Mouse (Mus musculus) small intestine, adult 2 months (tissue): ENCODE measurements around the gene Hpn. TPM values are rescaled to one million over a fixed set of nuclear protein-coding genes. Genes with fewer than 3 reads are reported as not detected.

Source experiments
- H3K27ac ChIP-seq: fragments of 200-500 bp; 2 replicates; pipeline ENCODE4 v1.5.1; 2012; ENCODE audit warnings: low read depth, low read length, control low read depth, inconsistent platforms; ENCODE audit not compliant: insufficient read depth
- H3K27me3 ChIP-seq: fragments of 200-500 bp; 2 replicates; pipeline ENCODE4 v1.6.1; 2012; ENCODE audit warnings: mild to moderate bottlenecking, moderate library complexity, low read length, inconsistent platforms; ENCODE audit not compliant: control insufficient read depth, insufficient read depth
- H3K36me3 ChIP-seq: fragments of 200-500 bp; 2 replicates; pipeline ENCODE4 v1.6.1; 2012; ENCODE audit warnings: mild to moderate bottlenecking, low read length, control low read depth, inconsistent platforms; ENCODE audit not compliant: control insufficient read depth, insufficient read depth
- H3K4me1 ChIP-seq: fragments of 200-500 bp; 2 replicates; pipeline ENCODE4 v1.6.1; 2012; ENCODE audit warnings: low read length, inconsistent platforms, mixed read lengths; ENCODE audit not compliant: control insufficient read depth, insufficient read depth, insufficient read length
- H3K4me3 ChIP-seq: fragments of 200-500 bp; 2 replicates; pipeline ENCODE4 v1.5.1; 2012; ENCODE audit warnings: low read depth, mild to moderate bottlenecking, control low read depth, inconsistent platforms, low read length, moderate library complexity
- CTCF ChIP-seq: fragments of 200-500 bp; IDR thresholded peaks from 2 replicates; pipeline ENCODE4 v1.5.1; 2012; ENCODE audit warnings: low read depth, mild to moderate bottlenecking, control low read depth, inconsistent platforms, low read length, moderate library complexity, mixed read lengths; ENCODE audit not compliant: insufficient replicate concordance, insufficient read length; ENCODE audit errors: extremely low read depth
- POLR2A ChIP-seq: fragments of 200-500 bp; IDR thresholded peaks from 2 replicates; pipeline ENCODE4 v1.6.1; 2012; ENCODE audit warnings: low read depth, mild to moderate bottlenecking, control low read depth, inconsistent platforms, low read length, moderate library complexity
- WGBS: fragments of 180-500 bp; shearing (Covaris S2); methylation state at CpG from one replicate; pipeline ENCODE4 v1.1.7; 2018; 5-methylcytosine and 5-hydroxymethylcytosine counted together
- polyA plus RNA-seq: library from polyadenylated mRNA; depleted of rRNA; stranded (reverse); fragments of >200 nt; gene quantifications from 2 replicates; pipeline ENCODE4 v1.2.3, GENCODE M21; 2012

Hpn gene
- polyA plus RNA-seq, 1 experiment: 4.2 TPM

GRCm38 (mm10) chr7:31055354-31055824 is 59.7 kb downstream of the Hpn start:
- Histone ChIP-seq H3K27ac (peak overlapping the region; percentile 45), H3K36me3 (no peaks in the 10 kb centered on the region), H3K27me3 (peaks cover 27% of the 10 kb centered on the region), H3K4me3 (peak overlapping the region; percentile 58), H3K4me1 (peaks cover 4% of the 10 kb centered on the region)
- TF ChIP-seq POLR2A (no peak), CTCF (no peak)
- WGBS: 25% methylated on average over 10 of the region's 10 CpGs

- Histone ChIP-seq H3K27me3 (peaks cover 33% of the 10 kb centered on the region), H3K36me3 (no peaks in the 10 kb centered on the region), H3K4me1 (peaks cover 4% of the 10 kb centered on the region), H3K27ac (peak overlapping the region; percentile 45), H3K4me3 (peak overlapping the region; percentile 58)
- no peak for TF ChIP-seq POLR2A
- no peak for TF ChIP-seq CTCF
- whole genome bisulfite sequencing: 68% methylated on average over 11 of the region's 11 CpGs
These were observed 60.3 kb downstream of the Hpn start for GRCm38 (mm10) chr7:31054661-31055320.

GRCm38 (mm10) chr7:31053882-31054447 is 61.1 kb downstream of the Hpn start:
- WGBS: 39% methylated on average over 10 of the region's 10 CpGs
- H3K27me3 ChIP-seq: peaks cover 38% of the 10 kb centered on the region
- peak overlapping the region; percentile 45; the same call in 1 of the 2 replicates for H3K27ac ChIP-seq
- H3K4me3 ChIP-seq: peak overlapping the region; percentile 58; the same call in 1 of the 2 replicates
- TF ChIP-seq CTCF: no peak
- TF ChIP-seq POLR2A: no peak
- H3K4me1 ChIP-seq: peaks cover 4% of the 10 kb centered on the region
- no peaks in the 10 kb centered on the region for H3K36me3 ChIP-seq

GRCm38 (mm10) chr7:31052636-31053434 is 62.3 kb downstream of the Hpn start:
- Histone ChIP-seq H3K36me3 (no peaks in the 10 kb centered on the region), H3K4me1 (peaks cover 4% of the 10 kb centered on the region), H3K4me3 (peak overlapping the region; percentile 9), H3K27me3 (peaks cover 38% of the 10 kb centered on the region), H3K27ac (no peak overlapping the region)
- TF ChIP-seq CTCF (no peak), POLR2A (no peak)
- 12% methylated on average over 34 of the region's 34 CpGs for whole genome bisulfite sequencing

- Histone ChIP-seq H3K27ac (no peak overlapping the region), H3K4me1 (peaks cover 4% of the 10 kb centered on the region), H3K27me3 (peaks cover 38% of the 10 kb centered on the region), H3K4me3 (peak overlapping the region; percentile 9; the same call in 1 of the 2 replicates), H3K36me3 (no peaks in the 10 kb centered on the region)
- 24% methylated on average over 22 of the region's 22 CpGs for WGBS
- TF ChIP-seq POLR2A (no peak), CTCF (no peak)
These were observed 62.8 kb downstream of the Hpn start for GRCm38 (mm10) chr7:31052251-31052635.

GRCm38 (mm10) chr7:31051321-31052021 is 63.6 kb downstream of the Hpn start, which contains the start of gene Fxyd7:
Gene Fxyd7, minus strand, starts transcription at chr7:31051467.
- TF ChIP-seq POLR2A (no peak), CTCF (no peak)
- Histone ChIP-seq H3K27me3 (peaks cover 38% of the 10 kb centered on the region), H3K27ac (no peak within 1 kb of the TSS), H3K36me3 (no peaks in the 10 kb centered on the region), H3K4me1 (peaks cover 4% of the 10 kb centered on the region), H3K4me3 (no peak within 1 kb of the TSS)
- WGBS: 9% methylated on average over 27 of the region's 28 CpGs
